Comparison of ENCODE assay signal across 8 mouse cellular contexts in genomic region chr12:112797672-112798331, GRCm38 (mm10). TPM values are rescaled to one million over a fixed set of nuclear protein-coding genes. Genes with fewer than 3 reads are reported as not detected.
A peak's percentile ranks its signal among the peaks of the same experiment; 100 is the strongest.
DNase-seq lines count a peak whose midpoint lies in the region; ATAC-seq lines count a peak whose summit lies in the region.

No protein-coding gene starts in this region.

- no peak overlapping the region for H3K9ac ChIP-seq in hindbrain, embryonic 13.5 days
- H3K9ac ChIP-seq in hindbrain, embryonic 12.5 days = no peak overlapping the region

- 60% methylated on average over 15 of the region's 15 CpGs for WGBS in hindbrain, embryonic 13.5 days
- 62% methylated on average over 15 of the region's 15 CpGs for WGBS in hindbrain, embryonic 12.5 days

- no peak overlapping the region for H3K4me3 ChIP-seq in hindbrain, embryonic 13.5 days
- no peak overlapping the region for H3K4me3 ChIP-seq in hindbrain, embryonic 12.5 days

- intact Hi-C loops in heart, postnatal 36 days (cut with DNase I) = no loop called here

- H3K9me3 ChIP-seq in hindbrain, embryonic 13.5 days = no peaks in the 10 kb centered on the region
- no peaks in the 10 kb centered on the region for H3K9me3 ChIP-seq in hindbrain, embryonic 12.5 days (replicated peaks)

- ATAC-seq in hindbrain, embryonic 13.5 days (ENCODE audit: low FRiP score) = peak; percentile 15; the same call in 1 of the 2 replicates
- ATAC-seq in hindbrain, embryonic 12.5 days (ENCODE audit: low FRiP score) = no peak
- ATAC-seq in monocyte, adult 5-6 weeks (replicated peaks; ENCODE audit: insufficient number of reproducible peaks, low FRiP score, low TSS enrichment, poor library complexity, severe bottlenecking) = no peak
- ATAC-seq in megakaryocyte, adult 5-6 weeks (ENCODE audit: poor library complexity, severe bottlenecking) = no peak

- H3K27me3 ChIP-seq in hindbrain, embryonic 13.5 days = peaks cover 50% of the 10 kb centered on the region
- peaks cover 43% of the 10 kb centered on the region for H3K27me3 ChIP-seq in hindbrain, embryonic 12.5 days

- no peak overlapping the region for H3K27ac ChIP-seq in hindbrain, embryonic 13.5 days
- H3K27ac ChIP-seq in hindbrain, embryonic 12.5 days = no peak overlapping the region

- no peak overlapping the region for H3K4me2 ChIP-seq in hindbrain, embryonic 13.5 days
- no peak overlapping the region for H3K4me2 ChIP-seq in hindbrain, embryonic 12.5 days (replicated peaks)

- peaks cover 33% of the 10 kb centered on the region for H3K4me1 ChIP-seq in hindbrain, embryonic 13.5 days (replicated peaks)
- H3K4me1 ChIP-seq in hindbrain, embryonic 12.5 days = peaks cover 38% of the 10 kb centered on the region

- DNase-seq in adrenal gland, adult (ENCODE audit: inconsistent age in 2 of 2, low spot score in 1 of 2) = peak; percentile 85 to 88
- peak; percentile 32 to 46 for DNase-seq in heart, postnatal 36 days
- DNase-seq in lung, postnatal 36 days = peak; percentile 59
- DNase-seq in spleen, postnatal 10 days (ENCODE audit: low spot score in 2 of 2) = no peak

- no peaks in the 10 kb centered on the region for H3K36me3 ChIP-seq in hindbrain, embryonic 13.5 days
- no peaks in the 10 kb centered on the region for H3K36me3 ChIP-seq in hindbrain, embryonic 12.5 days

RNA-seq across cellular contexts. Expression of gene Ahnak2, which starts 4.7 kb away (rescaled TPM):
- polyA plus RNA-seq in hindbrain, embryonic 13.5 days (2015; fragmentation: Nextera tagmentation; extraction: Ambion mirVana) = 0.84 and 0.86 TPM in 2 replicates
- polyA plus RNA-seq in hindbrain, embryonic 12.5 days (2016; fragmentation: Nextera tagmentation; extraction: Ambion mirVana) = 0.48 and 0.64 TPM in 2 replicates
- 10 to 100 TPM; 14.1 to 20.2 TPM for total RNA-seq in heart, postnatal 36 days (2021)
- total RNA-seq in monocyte, adult 5-6 weeks (2017) = 0.67 to 1.2 TPM in 2 of 3 replicates, not detected in the other
- not detected in 2 replicates for total RNA-seq in megakaryocyte, adult 5-6 weeks (2015)
- 0.04 and 0.15 TPM in 2 replicates for total RNA-seq in megakaryocyte, adult 5-6 weeks (2017)

RNA-seq across cellular contexts. Expression of gene Clba1, which starts 10.9 kb away (rescaled TPM):
- 20.0 and 21.9 TPM in 2 replicates for polyA plus RNA-seq in hindbrain, embryonic 13.5 days (2015; fragmentation: Nextera tagmentation; extraction: Ambion mirVana)
- polyA plus RNA-seq in hindbrain, embryonic 12.5 days (2016; fragmentation: Nextera tagmentation; extraction: Ambion mirVana) = 16.9 and 19.7 TPM in 2 replicates
- 1 to 10 TPM; 1.6 to 2.9 TPM for total RNA-seq in heart, postnatal 36 days (2021)
- total RNA-seq in monocyte, adult 5-6 weeks (2017) = 0.96 TPM in 1 of 3 replicates, not detected in the others
- total RNA-seq in megakaryocyte, adult 5-6 weeks (2015) = 0.16 and 0.32 TPM in 2 replicates
- 0.40 and 0.69 TPM in 2 replicates for total RNA-seq in megakaryocyte, adult 5-6 weeks (2017)

RNA-seq across cellular contexts. Expression of gene Cdca4, which starts 31.4 kb away (rescaled TPM):
- 55.3 and 60.5 TPM in 2 replicates for polyA plus RNA-seq in hindbrain, embryonic 13.5 days (2015; fragmentation: Nextera tagmentation; extraction: Ambion mirVana)
- 101 TPM in 2 replicates for polyA plus RNA-seq in hindbrain, embryonic 12.5 days (2016; fragmentation: Nextera tagmentation; extraction: Ambion mirVana)
- total RNA-seq in heart, postnatal 36 days (2021) = 1 to 10 TPM; 6.1 to 6.6 TPM
- 15.5 to 32.2 TPM (median 18.8 TPM) in 3 replicates for total RNA-seq in monocyte, adult 5-6 weeks (2017)
- 62.0 and 67.7 TPM in 2 replicates for total RNA-seq in megakaryocyte, adult 5-6 weeks (2015)
- total RNA-seq in megakaryocyte, adult 5-6 weeks (2017) = 48.9 and 57.9 TPM in 2 replicates

RNA-seq across cellular contexts. Expression of gene Pld4, which starts 37.3 kb away (rescaled TPM):
- 6.4 and 7.0 TPM in 2 replicates for polyA plus RNA-seq in hindbrain, embryonic 13.5 days (2015; fragmentation: Nextera tagmentation; extraction: Ambion mirVana)
- polyA plus RNA-seq in hindbrain, embryonic 12.5 days (2016; fragmentation: Nextera tagmentation; extraction: Ambion mirVana) = 5.0 and 5.4 TPM in 2 replicates
- 1 to 10 TPM; 6.1 to 8.9 TPM for total RNA-seq in heart, postnatal 36 days (2021)
- total RNA-seq in monocyte, adult 5-6 weeks (2017) = 311 to 369 TPM (median 334 TPM) in 3 replicates
- 532 and 545 TPM in 2 replicates for total RNA-seq in megakaryocyte, adult 5-6 weeks (2015)
- total RNA-seq in megakaryocyte, adult 5-6 weeks (2017) = 316 and 364 TPM in 2 replicates

Comparison
In these comparisons a context has a peak if more than half of its experiments do, and no peak if none do; other contexts are left out.
1. DNase-seq: peak in adrenal gland, adult (2 of 2), heart, postnatal 36 days (2 of 2) and lung, postnatal 36 days (single experiment); none in spleen, postnatal 10 days (0 of 2).